Mouse (Mus musculus): ENCODE data around the gene Agtrap.

Gene Agtrap

GRCm38 (mm10) chr4:148087907-148088527 is at the start of gene Agtrap:
Gene Agtrap, minus strand, starts transcription at chr4:148088031.
- CTCF ChIA-PET, result no interaction called here

- CTCF ChIA-PET, result no interaction called here
These were observed 49.7 kb upstream of the Agtrap start for GRCm38 (mm10) chr4:148137503-148137902.

- CTCF ChIA-PET, result no interaction called here
These were observed 47.2 kb upstream of the Agtrap start for GRCm38 (mm10) chr4:148134988-148135387.

GRCm38 (mm10) chr4:148131497-148132081 is 43.8 kb upstream of the Agtrap start:
- CTCF ChIA-PET, result no interaction called here

- CTCF ChIA-PET, result no interaction called here
These were observed 43.0 kb upstream of the Agtrap start, which contains the start of gene Draxin for GRCm38 (mm10) chr4:148130561-148131413. Gene Draxin, minus strand, starts transcription at chr4:148130698.

GRCm38 (mm10) chr4:148130133-148130532 is 42.3 kb upstream of the Agtrap start, which contains the start of gene Mad2l2:
Gene Mad2l2, plus strand, starts transcription at chr4:148130384.
- CTCF ChIA-PET, result no interaction called here

GRCm38 (mm10) chr4:148128672-148129071 is 40.8 kb upstream of the Agtrap start:
- CTCF ChIA-PET, result no interaction called here

GRCm38 (mm10) chr4:148128241-148128640 is 40.4 kb upstream of the Agtrap start:
- CTCF ChIA-PET, result no interaction called here

GRCm38 (mm10) chr4:148122694-148123066 is 34.8 kb upstream of the Agtrap start:
- CTCF ChIA-PET, result no interaction called here

- CTCF ChIA-PET, result interaction anchor here (0.6 kb wide), 1 partner anchor 726 kb away, joined by 4 read pairs; no protein-coding TSS in a partner anchor
These were observed 34.3 kb upstream of the Agtrap start for GRCm38 (mm10) chr4:148121982-148122693.

GRCm38 (mm10) chr4:148121362-148121761 is 33.5 kb upstream of the Agtrap start:
- CTCF ChIA-PET, result no interaction called here

GRCm38 (mm10) chr4:148120555-148120954 is 32.7 kb upstream of the Agtrap start:
- CTCF ChIA-PET, result interaction anchor here (0.7 kb wide), 1 partner anchor 27 kb away, joined by 3 read pairs; no protein-coding TSS in a partner anchor

GRCm38 (mm10) chr4:148119578-148119977 is 31.7 kb upstream of the Agtrap start:
- CTCF ChIA-PET, result interaction anchor here (1.6 kb wide), 1 partner anchor 44 kb away, joined by 4 read pairs; no protein-coding TSS in a partner anchor

- CTCF ChIA-PET, result interaction anchor here (0.8 kb wide), 1 partner anchor 46 kb away, joined by 3 read pairs; no protein-coding TSS in a partner anchor
These were observed 29.6 kb upstream of the Agtrap start for GRCm38 (mm10) chr4:148117392-148117791.

- CTCF ChIA-PET, result interaction anchor here (0.9 kb wide), 1 partner anchor 32 kb away, joined by 4 read pairs; no protein-coding TSS in a partner anchor
These were observed 28.8 kb upstream of the Agtrap start for GRCm38 (mm10) chr4:148116657-148117056.

GRCm38 (mm10) chr4:148115467-148115866 is 27.6 kb upstream of the Agtrap start:
- CTCF ChIA-PET, result interaction anchor here (0.7 to 1.7 kb wide), 6 partner anchors 25 to 58 kb away, joined by 3 to 19 read pairs (median 6); no protein-coding TSS in a partner anchor

- CTCF ChIA-PET, result interaction anchor here (0.7 to 1.7 kb wide), 6 partner anchors 26 to 58 kb away, joined by 3 to 19 read pairs (median 6); no protein-coding TSS in a partner anchor
These were observed 27.0 kb upstream of the Agtrap start for GRCm38 (mm10) chr4:148114758-148115391.

GRCm38 (mm10) chr4:148112519-148112918 is 24.7 kb upstream of the Agtrap start:
- CTCF ChIA-PET, result interaction anchor here (1.0 kb wide), 1 partner anchor 48 kb away, joined by 3 read pairs; the partner anchor contains the start of genes Fbxo2 and Fbxo44

- CTCF ChIA-PET, result interaction anchor here (0.6 to 1.1 kb wide), 2 partner anchors 58 to 61 kb away, joined by 3 to 6 read pairs; no protein-coding TSS in a partner anchor
These were observed 21.4 kb upstream of the Agtrap start for GRCm38 (mm10) chr4:148109215-148109614.

- CTCF ChIA-PET, result interaction anchor here (1.1 kb wide), 1 partner anchor 58 kb away, joined by 6 read pairs; no protein-coding TSS in a partner anchor
These were observed 20.8 kb upstream of the Agtrap start for GRCm38 (mm10) chr4:148108565-148109100.
